Mouse (Mus musculus): ENCODE results near the gene Sft2d2. TPM values are rescaled to one million over a fixed set of nuclear protein-coding genes. Genes with fewer than 3 reads are reported as not detected.
A peak's percentile ranks its signal among the peaks of the same experiment; 100 is the strongest.

The Sft2d2 gene
- polyA plus RNA-seq, 1 experiment from 2014 or later: 5.4 TPM

DNA sequence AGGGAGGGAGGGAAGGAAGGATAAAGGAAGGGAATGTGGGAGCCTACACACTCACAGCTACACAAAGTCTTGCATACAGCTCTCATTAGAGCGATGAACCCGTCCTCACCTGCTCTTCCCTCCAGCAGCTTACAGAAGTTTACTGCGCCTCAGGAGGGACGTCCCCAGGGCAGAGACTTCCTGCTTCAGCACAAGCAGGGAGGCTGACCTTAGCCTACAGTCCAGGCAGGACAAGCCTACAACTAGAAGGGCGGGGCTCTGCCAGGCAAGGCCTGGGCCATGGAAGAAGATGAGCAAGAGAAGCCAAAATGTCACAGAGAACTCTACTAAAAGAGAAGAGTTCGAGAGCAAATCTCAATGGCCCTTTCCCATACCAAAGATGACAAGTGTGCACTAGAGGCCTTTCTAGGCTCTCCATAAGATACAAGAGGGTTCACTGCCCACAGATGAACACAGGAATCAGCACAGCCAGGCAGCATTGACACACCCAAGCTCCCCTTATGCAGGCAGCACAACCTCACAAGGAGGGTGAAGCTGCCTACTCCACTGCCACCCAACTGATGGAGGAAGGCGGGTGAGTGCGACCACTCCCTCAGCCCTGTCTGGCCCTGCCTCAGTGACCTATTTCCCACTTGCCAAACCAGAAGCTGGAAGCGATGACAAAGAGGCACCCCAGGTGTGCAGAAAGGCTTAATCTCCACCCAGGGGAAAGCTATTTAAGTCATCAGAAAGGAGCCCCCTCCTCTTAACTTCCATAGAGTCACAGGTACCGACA, 5.2 kb downstream of the Sft2d2 start:
- 82% methylated on average over 9 of the region's 10 CpGs for WGBS
- H3K4me3 ChIP-seq: no peak overlapping the region
- H3K27ac ChIP-seq: no peak overlapping the region
- H3K4me1 ChIP-seq: peaks cover 13% of the 10 kb centered on the region; the same call in 1 of the 2 replicates
- ATAC-seq (replicated peaks): no peak
- H3K36me3 ChIP-seq (replicated peaks): no peaks in the 10 kb centered on the region
- no peaks in the 10 kb centered on the region for H3K9me3 ChIP-seq
- no peak overlapping the region for H3K4me2 ChIP-seq
- H3K9ac ChIP-seq: no peak overlapping the region
- H3K27me3 ChIP-seq (replicated peaks): no peaks in the 10 kb centered on the region; the same call in 1 of the 2 replicates

DNA sequence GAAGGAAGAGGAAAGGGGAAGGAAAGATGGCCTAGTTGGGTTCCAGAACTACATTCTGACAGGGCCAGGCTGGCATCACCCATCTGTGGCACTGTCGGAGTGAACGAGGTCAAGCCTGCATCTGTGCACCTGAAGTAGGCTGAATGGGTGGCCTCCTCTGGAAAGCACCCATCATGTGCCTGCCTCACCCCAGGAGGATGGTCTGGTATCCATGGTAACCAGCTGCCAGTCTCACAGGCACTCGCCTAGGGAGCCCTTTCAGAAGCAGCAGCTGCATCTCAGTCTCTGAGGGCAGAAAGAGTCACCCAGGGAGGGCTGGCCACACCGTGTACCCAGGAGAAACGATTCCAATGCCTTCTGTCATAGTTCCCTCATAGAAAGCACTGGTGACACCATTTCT, 6.9 kb downstream of the Sft2d2 start:
- Histone ChIP-seq H3K9me3 (no peaks in the 10 kb centered on the region), H3K27ac (no peak overlapping the region), H3K4me2 (no peak overlapping the region), H3K9ac (no peak overlapping the region), H3K36me3 (replicated peaks) (no peaks in the 10 kb centered on the region), H3K4me3 (no peak overlapping the region), H3K27me3 (replicated peaks) (no peaks in the 10 kb centered on the region), H3K4me1 (peaks cover 7% of the 10 kb centered on the region; the same call in 1 of the 2 replicates)
- WGBS: 36% methylated on average over 5 of the region's 5 CpGs
- ATAC-seq (replicated peaks): 0 out of 2 replicates have a peak, but pooled peaks have one; percentile 44

DNA sequence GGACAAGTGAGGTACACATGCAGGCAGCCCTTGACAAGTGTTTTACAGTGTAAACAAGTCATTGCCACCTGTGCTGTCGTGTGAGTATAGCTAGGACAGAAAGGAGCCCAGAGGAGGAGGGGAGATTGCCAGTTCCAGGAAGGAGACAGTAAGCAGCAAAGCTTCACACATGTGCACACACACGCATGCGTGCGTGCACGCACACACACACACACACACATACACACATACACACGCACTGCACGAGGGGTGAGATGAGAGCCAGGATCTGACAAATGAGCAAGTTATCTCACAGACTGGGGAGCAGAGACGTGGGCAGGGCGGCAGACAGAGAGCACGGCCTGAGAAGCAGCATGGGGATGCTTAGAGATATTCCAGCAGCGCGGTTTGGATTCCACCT, 7.7 kb downstream of the Sft2d2 start:
- peaks cover 7% of the 10 kb centered on the region; the same call in 1 of the 2 replicates for H3K4me1 ChIP-seq
- H3K36me3 ChIP-seq (replicated peaks): no peaks in the 10 kb centered on the region
- no peak overlapping the region for H3K4me3 ChIP-seq
- no peak overlapping the region for H3K27ac ChIP-seq
- peak; percentile 29; the same call in 1 of the 2 replicates for ATAC-seq (replicated peaks)
- WGBS: 73% methylated on average over 12 of the region's 12 CpGs
- no peaks in the 10 kb centered on the region for H3K27me3 ChIP-seq (replicated peaks)
- no peak overlapping the region for H3K4me2 ChIP-seq
- H3K9ac ChIP-seq: no peak overlapping the region
- no peaks in the 10 kb centered on the region for H3K9me3 ChIP-seq

GRCm38 (mm10) chr1:165185116-165185515, 9.1 kb downstream of the Sft2d2 start:
- no peaks in the 10 kb centered on the region for H3K36me3 ChIP-seq (replicated peaks)
- no peak overlapping the region for H3K4me3 ChIP-seq
- WGBS: 70% methylated on average over 7 of the region's 7 CpGs
- ATAC-seq (replicated peaks): no peak
- no peak overlapping the region for H3K9ac ChIP-seq
- no peaks in the 10 kb centered on the region for H3K27me3 ChIP-seq (replicated peaks)
- H3K27ac ChIP-seq: no peak overlapping the region
- no peaks in the 10 kb centered on the region for H3K9me3 ChIP-seq
- H3K4me1 ChIP-seq: peaks cover 7% of the 10 kb centered on the region; the same call in 1 of the 2 replicates
- H3K4me2 ChIP-seq: no peak overlapping the region

DNA sequence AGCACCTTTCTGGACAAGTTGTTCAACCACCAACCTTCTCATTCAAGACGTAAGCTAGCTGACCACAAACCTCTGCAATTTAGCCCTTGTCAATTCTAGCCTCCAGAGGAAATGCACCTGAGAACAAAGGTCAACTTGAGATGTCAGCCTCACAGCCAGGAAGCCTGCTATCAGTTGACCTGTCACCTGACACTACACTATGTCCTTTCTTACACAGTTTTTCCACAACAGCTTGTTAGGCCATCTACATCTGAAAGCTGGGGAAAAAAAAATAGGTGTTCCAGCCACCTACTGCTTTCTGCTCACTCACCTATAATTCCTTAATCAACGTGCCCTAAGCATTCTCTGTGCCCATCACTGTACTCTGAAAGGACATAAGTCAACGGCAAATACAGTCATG, 10.1 kb downstream of the Sft2d2 start:
- WGBS: 85% methylated on average over 3 of the region's 3 CpGs
- H3K9ac ChIP-seq: no peak overlapping the region
- H3K27me3 ChIP-seq (replicated peaks): no peaks in the 10 kb centered on the region
- H3K4me2 ChIP-seq: no peak overlapping the region
- H3K36me3 ChIP-seq (replicated peaks): no peaks in the 10 kb centered on the region
- no peaks in the 10 kb centered on the region for H3K9me3 ChIP-seq
- H3K4me3 ChIP-seq: no peak overlapping the region
- ATAC-seq (replicated peaks): no peak
- peaks cover 7% of the 10 kb centered on the region; the same call in 1 of the 2 replicates for H3K4me1 ChIP-seq
- no peak overlapping the region for H3K27ac ChIP-seq

GRCm38 (mm10) chr1:165183400-165183799, 10.8 kb downstream of the Sft2d2 start:
- H3K27me3 ChIP-seq (replicated peaks): no peaks in the 10 kb centered on the region
- no peak overlapping the region for H3K9ac ChIP-seq
- no peak overlapping the region for H3K27ac ChIP-seq
- no peaks in the 10 kb centered on the region for H3K36me3 ChIP-seq (replicated peaks)
- no peak for ATAC-seq (replicated peaks)
- H3K4me1 ChIP-seq: peaks cover 7% of the 10 kb centered on the region; the same call in 1 of the 2 replicates
- no peaks in the 10 kb centered on the region for H3K9me3 ChIP-seq
- H3K4me3 ChIP-seq: no peak overlapping the region
- WGBS: 77% methylated on average over 6 of the region's 6 CpGs
- no peak overlapping the region for H3K4me2 ChIP-seq

DNA sequence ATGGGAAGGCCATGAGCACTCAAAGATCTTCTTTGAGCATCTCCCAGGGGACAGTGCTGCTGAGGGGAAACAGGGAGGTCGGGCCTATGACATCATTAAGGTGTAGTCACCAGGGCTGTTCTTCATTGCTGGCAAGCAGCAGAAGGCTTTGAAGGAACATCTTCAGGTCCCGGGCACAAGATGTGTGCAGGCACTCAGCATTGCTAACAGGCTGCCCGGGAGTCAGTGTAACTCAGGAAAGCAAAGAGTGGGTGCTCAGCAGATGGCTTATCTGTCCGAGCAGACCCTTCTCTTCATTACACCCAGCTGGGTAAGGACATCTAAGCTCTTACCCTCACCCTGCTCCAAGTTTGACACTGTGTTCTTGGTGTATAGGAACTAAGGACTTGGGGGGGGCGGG, 14.9 kb downstream of the Sft2d2 start:
- Histone ChIP-seq H3K9me3 (no peaks in the 10 kb centered on the region), H3K4me3 (no peak overlapping the region), H3K9ac (no peak overlapping the region), H3K27ac (no peak overlapping the region), H3K4me1 (no peaks in the 10 kb centered on the region), H3K4me2 (no peak overlapping the region), H3K27me3 (replicated peaks) (no peaks in the 10 kb centered on the region), H3K36me3 (replicated peaks) (no peaks in the 10 kb centered on the region)
- no peak for ATAC-seq (replicated peaks)
- 86% methylated on average over 5 of the region's 5 CpGs for WGBS

DNA sequence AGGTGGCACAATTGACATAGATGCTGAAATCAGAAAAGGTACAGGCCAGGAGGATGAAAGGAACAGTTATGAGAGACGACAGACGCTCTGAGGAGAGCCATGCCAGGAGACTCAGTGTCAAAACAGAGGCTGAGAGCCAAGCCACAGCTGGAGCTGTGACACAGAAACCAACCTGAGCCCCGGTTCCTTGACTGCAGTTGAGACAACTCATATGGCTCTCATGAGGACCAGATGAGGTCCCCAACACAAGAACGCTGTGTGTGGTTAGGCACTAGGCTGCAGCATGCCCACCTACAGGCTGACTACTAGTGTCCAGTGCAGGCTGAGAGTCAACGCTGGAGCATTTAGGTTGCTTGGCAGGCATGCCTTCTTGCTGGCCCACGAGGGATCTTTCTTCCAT, 16.2 kb downstream of the Sft2d2 start:
- Histone ChIP-seq H3K4me1 (no peaks in the 10 kb centered on the region), H3K27me3 (replicated peaks) (no peaks in the 10 kb centered on the region), H3K9me3 (no peaks in the 10 kb centered on the region), H3K27ac (no peak overlapping the region), H3K9ac (no peak overlapping the region), H3K4me3 (no peak overlapping the region), H3K36me3 (replicated peaks) (no peaks in the 10 kb centered on the region), H3K4me2 (no peak overlapping the region)
- 80% methylated on average over 6 of the region's 6 CpGs for WGBS
- ATAC-seq (replicated peaks): no peak

- ATAC-seq (replicated peaks): no peak
- Histone ChIP-seq H3K9me3 (no peaks in the 10 kb centered on the region), H3K27ac (no peak overlapping the region), H3K4me1 (no peaks in the 10 kb centered on the region), H3K27me3 (replicated peaks) (no peaks in the 10 kb centered on the region), H3K36me3 (replicated peaks) (no peaks in the 10 kb centered on the region), H3K4me2 (no peak overlapping the region), H3K9ac (no peak overlapping the region), H3K4me3 (no peak overlapping the region)
- 63% methylated on average over 9 of the region's 9 CpGs for WGBS
Observed at GRCm38 (mm10) chr1:165174059-165174616, 20.1 kb downstream of the Sft2d2 start.

DNA sequence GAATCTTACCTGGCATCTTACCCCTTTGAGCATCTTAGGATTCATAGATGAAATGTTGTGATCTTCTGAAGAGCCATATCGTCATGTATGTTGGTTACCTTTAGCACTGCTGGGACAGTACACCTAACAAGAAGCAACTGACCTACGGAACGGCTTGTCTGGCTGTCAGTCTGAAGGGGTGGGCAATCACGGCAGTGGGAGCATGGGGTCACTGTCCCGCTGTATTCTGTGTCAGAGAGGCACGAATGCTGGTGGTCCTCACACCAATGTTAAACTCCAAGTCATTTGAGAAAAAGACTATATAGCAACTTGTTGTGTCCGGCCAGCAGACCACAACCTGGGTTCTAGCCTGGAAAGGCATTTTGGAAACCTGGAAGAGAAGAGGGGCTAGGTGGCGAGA, 23.0 kb downstream of the Sft2d2 start:
- no peak for ATAC-seq (replicated peaks)
- Histone ChIP-seq H3K9me3 (no peaks in the 10 kb centered on the region), H3K4me2 (no peak overlapping the region), H3K9ac (no peak overlapping the region), H3K4me3 (no peak overlapping the region), H3K27ac (no peak overlapping the region), H3K36me3 (replicated peaks) (no peaks in the 10 kb centered on the region), H3K4me1 (no peaks in the 10 kb centered on the region), H3K27me3 (replicated peaks) (no peaks in the 10 kb centered on the region)
- WGBS: 87% methylated on average over 8 of the region's 8 CpGs

DNA sequence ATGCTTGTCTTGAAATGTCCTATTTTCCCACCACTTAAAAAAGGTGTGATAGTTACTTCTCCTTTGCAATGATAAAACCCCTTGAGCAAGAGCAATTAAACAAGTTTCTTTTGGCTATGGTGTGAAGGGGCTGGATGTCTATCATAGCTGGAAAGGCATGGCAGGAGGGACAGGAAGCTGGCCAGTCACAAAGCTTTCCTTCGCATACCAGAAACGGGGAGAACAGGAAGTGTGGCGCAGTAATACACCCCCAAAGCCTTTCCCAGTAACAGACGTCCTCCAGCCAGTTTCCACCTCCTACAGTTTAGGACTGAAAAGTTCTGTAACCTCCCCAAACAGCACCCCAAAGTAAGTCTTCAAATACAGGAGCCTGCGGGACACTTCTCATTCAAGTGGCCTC, 24.1 kb downstream of the Sft2d2 start:
- no peak overlapping the region for H3K4me3 ChIP-seq
- no peaks in the 10 kb centered on the region for H3K4me1 ChIP-seq
- H3K27me3 ChIP-seq (replicated peaks): no peaks in the 10 kb centered on the region
- H3K36me3 ChIP-seq (replicated peaks): no peaks in the 10 kb centered on the region
- H3K27ac ChIP-seq: no peak overlapping the region
- no peaks in the 10 kb centered on the region for H3K9me3 ChIP-seq
- H3K4me2 ChIP-seq: no peak overlapping the region
- 84% methylated on average over 5 of the region's 5 CpGs for WGBS
- no peak for ATAC-seq (replicated peaks)
- no peak overlapping the region for H3K9ac ChIP-seq

GRCm38 (mm10) chr1:165169462-165169861, 24.8 kb downstream of the Sft2d2 start:
- Histone ChIP-seq H3K4me2 (no peak overlapping the region), H3K4me3 (no peak overlapping the region), H3K9ac (no peak overlapping the region), H3K27ac (no peak overlapping the region), H3K27me3 (replicated peaks) (no peaks in the 10 kb centered on the region), H3K36me3 (replicated peaks) (no peaks in the 10 kb centered on the region), H3K4me1 (no peaks in the 10 kb centered on the region), H3K9me3 (no peaks in the 10 kb centered on the region)
- 81% methylated on average over 3 of the region's 3 CpGs for WGBS
- ATAC-seq (replicated peaks): no peak

- Histone ChIP-seq H3K36me3 (replicated peaks) (no peaks in the 10 kb centered on the region), H3K27me3 (replicated peaks) (no peaks in the 10 kb centered on the region), H3K4me1 (no peaks in the 10 kb centered on the region), H3K27ac (no peak overlapping the region), H3K9me3 (no peaks in the 10 kb centered on the region), H3K4me3 (no peak overlapping the region), H3K4me2 (no peak overlapping the region), H3K9ac (no peak overlapping the region)
- no peak for ATAC-seq (replicated peaks)
- 70% methylated on average over 6 of the region's 6 CpGs for WGBS
Observed at GRCm38 (mm10) chr1:165164920-165165319, 29.3 kb downstream of the Sft2d2 start.

Measured in midbrain, embryonic 15.5 days (tissue).